Mouse (Mus musculus) MEL (cell line): ENCODE data around the gene Dgkh. TPM values are rescaled to one million over a fixed set of nuclear protein-coding genes. Genes with fewer than 3 reads are reported as not detected.

ENCODE experiments used
- DNase-seq: peaks from one replicate; pipeline ENCODE4 v3.0.0; 2011; ENCODE audit warnings: low read depth, low spot score
- H3K27ac ChIP-seq: 2 replicates; pipeline ENCODE4 v1.5.1; 2012; ENCODE audit warnings: low read depth, mild to moderate bottlenecking, control low read depth, low read length, moderate library complexity; ENCODE audit not compliant: control insufficient read depth
- H3K27me3 ChIP-seq, 2 experiments: fragments of 150-350 bp in 1 of 2; sonication (generic) in 1 of 2; 2 replicates each; pipeline ENCODE4 v1.6.1; 2012; ENCODE audit warnings: low read length in 2 of 2, mild to moderate bottlenecking in 2 of 2, improper control_type of control experiment in 1 of 2, moderate library complexity in 1 of 2; ENCODE audit not compliant: insufficient read depth in 2 of 2, control insufficient read depth in 1 of 2
- H3K36me3 ChIP-seq, 2 experiments: 2 replicates each; pipeline ENCODE4 v1.6.1; 2012 to 2014; ENCODE audit warnings: low read length in 2 of 2, improper control_type of control experiment in 1 of 2, inconsistent platforms in 1 of 2, mild to moderate bottlenecking in 1 of 2; ENCODE audit not compliant: insufficient read depth in 2 of 2, control insufficient read depth in 1 of 2
- H3K4me1 ChIP-seq, 2 experiments: fragments of 150-350 bp in 1 of 2; sonication (generic) in 1 of 2; 2 replicates each; pipeline ENCODE4 v1.6.1; 2012; ENCODE audit warnings: low read length in 2 of 2, improper control_type of control experiment in 1 of 2, mild to moderate bottlenecking in 1 of 2; ENCODE audit not compliant: insufficient read depth in 2 of 2, control insufficient read depth in 1 of 2
- H3K4me3 ChIP-seq, 2 experiments: fragments of 150-350 bp in 1 of 2; sonication (generic) in 1 of 2; 2 replicates each; pipeline ENCODE4 v1.5.1; 2012; ENCODE audit warnings: low read depth in 2 of 2, low read length in 2 of 2, mild to moderate bottlenecking in 2 of 2, moderate library complexity in 2 of 2, control low read depth in 1 of 2, improper control_type of control experiment in 1 of 2; ENCODE audit not compliant: control insufficient read depth in 1 of 2, insufficient read depth in 1 of 2
- H3K79me2 ChIP-seq: 2 replicates; pipeline ENCODE4 v1.6.1; 2012; ENCODE audit warnings: mild to moderate bottlenecking, low read length, moderate library complexity; ENCODE audit not compliant: control insufficient read depth, poor library complexity, insufficient read depth
- H3K9ac ChIP-seq: 2 replicates; pipeline ENCODE4 v1.6.1; 2012; ENCODE audit warnings: low read depth, mild to moderate bottlenecking, control low read depth, low read length, moderate library complexity; ENCODE audit not compliant: control insufficient read depth, poor library complexity, severe bottlenecking
- H3K9me3 ChIP-seq: fragments of 150-350 bp; sonication (generic); replicated peaks from 2 replicates; pipeline ENCODE4 v1.6.1; 2012; ENCODE audit warnings: mild to moderate bottlenecking, low read length, improper control_type of control experiment, moderate library complexity; ENCODE audit not compliant: insufficient read depth
- BHLHE40 ChIP-seq: IDR thresholded peaks from 2 replicates; pipeline ENCODE4 v1.6.1; 2012; ENCODE audit warnings: low read depth, mild to moderate bottlenecking, inconsistent platforms, low read length, improper control_type of control experiment, borderline replicate concordance
- CHD2 ChIP-seq: IDR thresholded peaks from 2 replicates; pipeline ENCODE4 v1.6.1; 2011; ENCODE audit warnings: low read length, improper control_type of control experiment
- CTCF ChIP-seq, 3 experiments: IDR thresholded peaks in 2 of 3; conservative IDR thresholded peaks in 1 of 3; 2 replicates each; pipeline ENCODE4 v1.5.1; 2011 to 2012; ENCODE audit warnings: low read length in 3 of 3, low read depth in 2 of 3, mild to moderate bottlenecking in 2 of 3, improper control_type of control experiment in 1 of 3, inconsistent platforms in 1 of 3, mixed read lengths in 1 of 3, moderate library complexity in 1 of 3; ENCODE audit not compliant: control insufficient read depth in 1 of 3, insufficient read depth in 1 of 3, poor library complexity in 1 of 3, severe bottlenecking in 1 of 3
- HCFC1 ChIP-seq: IDR thresholded peaks from 2 replicates; pipeline ENCODE4 v1.6.1; 2012; ENCODE audit warnings: low read depth, mild to moderate bottlenecking, inconsistent platforms, low read length, improper control_type of control experiment, moderate library complexity
- JUND ChIP-seq: IDR thresholded peaks from 2 replicates; pipeline ENCODE4 v1.6.1; 2011; ENCODE audit warnings: low read depth, mild to moderate bottlenecking, improper control_type of control experiment, low read length
- KAT2A ChIP-seq: conservative IDR thresholded peaks from 2 replicates; pipeline ENCODE4 v1.6.1; 2012; ENCODE audit warnings: low read depth, low read length, improper control_type of control experiment, inconsistent platforms
- MAFK ChIP-seq: IDR thresholded peaks from 2 replicates; pipeline ENCODE4 v1.6.1; 2011; ENCODE audit warnings: low read depth, mild to moderate bottlenecking, low read length, improper control_type of control experiment, borderline replicate concordance
- MAX ChIP-seq: IDR thresholded peaks from 2 replicates; pipeline ENCODE4 v1.6.1; 2011; ENCODE audit warnings: low read length, improper control_type of control experiment
- MAZ ChIP-seq: IDR thresholded peaks from 2 replicates; pipeline ENCODE4 v1.6.1; 2012; ENCODE audit warnings: low read depth, mild to moderate bottlenecking, inconsistent platforms, low read length, improper control_type of control experiment
- MXI1 ChIP-seq: IDR thresholded peaks from 2 replicates; pipeline ENCODE4 v1.6.1; 2011; ENCODE audit warnings: mild to moderate bottlenecking, low read depth, low read length, improper control_type of control experiment
- MYC ChIP-seq: IDR thresholded peaks from 2 replicates; pipeline ENCODE4 v1.6.1; 2011; ENCODE audit warnings: low read depth, mild to moderate bottlenecking, low read length, improper control_type of control experiment, moderate library complexity
- POLR2A ChIP-seq, 2 experiments: IDR thresholded peaks; 2 replicates each; pipeline ENCODE4 v1.6.1; 2011 to 2012; ENCODE audit warnings: low read length in 2 of 2, mild to moderate bottlenecking in 2 of 2, control low read depth in 1 of 2, improper control_type of control experiment in 1 of 2, low read depth in 1 of 2, moderate library complexity in 1 of 2; ENCODE audit not compliant: control insufficient read depth in 1 of 2, insufficient read depth in 1 of 2, poor library complexity in 1 of 2
- POLR2AphosphoS2 ChIP-seq: IDR thresholded peaks from 2 replicates; pipeline ENCODE4 v1.6.1; 2011; ENCODE audit warnings: low read length, improper control_type of control experiment
- SIN3A ChIP-seq: IDR thresholded peaks from 2 replicates; pipeline ENCODE4 v1.6.1; 2012; ENCODE audit warnings: low read length, improper control_type of control experiment, inconsistent platforms
- SMC3 ChIP-seq: IDR thresholded peaks from 2 replicates; pipeline ENCODE4 v1.6.1; 2011; ENCODE audit warnings: low read depth, low read length, improper control_type of control experiment
- TAL1 ChIP-seq: IDR thresholded peaks from 2 replicates; pipeline ENCODE4 v1.6.1; 2012; ENCODE audit warnings: mild to moderate bottlenecking, inconsistent platforms, low read length, moderate library complexity, mixed read lengths
- TBP ChIP-seq: IDR thresholded peaks from 2 replicates; pipeline ENCODE4 v1.8.0; 2011; ENCODE audit warnings: low read depth, low read length, improper control_type of control experiment
- TCF12 ChIP-seq: IDR thresholded peaks from 2 replicates; pipeline ENCODE4 v1.6.1; 2014; ENCODE audit warnings: low read depth, mild to moderate bottlenecking, inconsistent platforms, low read length, improper control_type of control experiment, moderate library complexity
- UBTF ChIP-seq: IDR thresholded peaks from 2 replicates; pipeline ENCODE4 v1.6.1; 2012; ENCODE audit warnings: low read depth, mild to moderate bottlenecking, inconsistent platforms, low read length, improper control_type of control experiment, moderate library complexity, borderline replicate concordance; ENCODE audit not compliant: insufficient read depth
- USF2 ChIP-seq, 2 experiments: IDR thresholded peaks; 2 replicates each; pipeline ENCODE4 v1.6.1; 2011 to 2012; ENCODE audit warnings: improper control_type of control experiment in 2 of 2, low read length in 2 of 2, borderline replicate concordance in 1 of 2, inconsistent platforms in 1 of 2, low read depth in 1 of 2, mild to moderate bottlenecking in 1 of 2; ENCODE audit not compliant: insufficient read depth in 1 of 2
- ZC3H11A ChIP-seq: IDR thresholded peaks from 2 replicates; pipeline ENCODE4 v1.6.1; 2012; ENCODE audit warnings: low read depth, mild to moderate bottlenecking, inconsistent platforms, low read length, improper control_type of control experiment
- ZKSCAN1 ChIP-seq: IDR thresholded peaks from 2 replicates; pipeline ENCODE4 v1.6.1; 2012; ENCODE audit warnings: low read depth, mild to moderate bottlenecking, inconsistent platforms, low read length, improper control_type of control experiment, moderate library complexity
- ZMIZ1 ChIP-seq: IDR thresholded peaks from 2 replicates; pipeline ENCODE4 v1.6.1; 2012; ENCODE audit warnings: low read depth, mild to moderate bottlenecking, inconsistent platforms, low read length, improper control_type of control experiment, moderate library complexity
- ZNF384 ChIP-seq: IDR thresholded peaks from 2 replicates; pipeline ENCODE4 v1.6.1; 2012; ENCODE audit warnings: low read depth, mild to moderate bottlenecking, inconsistent platforms, low read length, improper control_type of control experiment
- polyA plus RNA-seq, 2 experiments: library from polyadenylated mRNA; stranded (reverse) in 1 of 2; unstranded in 1 of 2; fragments of >175 nt in 1 of 2; fragments of >200 nt in 1 of 2; gene quantifications; 2 replicates each; pipeline versions ENCODE4 v1.2.1 to v1.2.4; 2012; ENCODE audit warnings: low replicate concordance in 2 of 2, low read depth in 1 of 2; ENCODE audit not compliant: insufficient read length in 2 of 2, insufficient read depth in 1 of 2, missing spikeins in 1 of 2
- total RNA-seq: library from RNA; depleted of rRNA; stranded (reverse); fragments of 300-350 nt; gene quantifications from 2 replicates; pipeline ENCODE4 v1.2.3, GENCODE M21; 2012

The Dgkh gene
- total and polyA plus RNA-seq, 3 experiments, result under 0.01 TPM; not detected in 2

DNA sequence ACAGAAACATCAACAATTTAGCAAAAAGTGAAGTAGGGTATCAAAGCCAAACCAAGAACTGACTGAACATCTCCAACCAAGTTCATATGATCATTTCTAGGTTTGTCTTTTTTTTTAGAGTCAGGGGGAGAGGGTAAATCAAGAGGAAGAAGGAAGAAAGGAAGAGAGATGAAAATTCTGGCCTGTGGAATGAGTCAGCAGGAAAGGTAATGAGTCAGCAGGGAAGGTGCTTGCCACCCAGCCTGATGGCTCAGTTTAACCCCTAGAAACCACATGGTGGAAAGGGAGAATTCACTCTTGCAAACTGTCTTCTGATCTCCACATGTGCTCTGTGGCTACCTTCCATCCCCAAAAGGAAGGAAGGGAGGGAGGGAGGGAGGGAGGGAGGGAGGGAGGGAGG, 149.4 kb downstream of the Dgkh start (continued):
- no peak for TF ChIP-seq UBTF
- TF ChIP-seq ZC3H11A, result no peak
- no peak for TF ChIP-seq TCF12
- TF ChIP-seq MXI1, result no peak
- TF ChIP-seq ZNF384, result no peak
- peak; percentile 56; the same call in 1 of the 2 replicates for TF ChIP-seq MAFK
- 0 out of 2 replicates have a peak, but pooled peaks have one; percentile 65 for TF ChIP-seq JUND
- no peak for TF ChIP-seq POLR2A (IDR thresholded peaks at IDR 0.05; ENCODE audit: control insufficient read depth in 1 of 2, insufficient read depth in 1 of 2, low read depth in 1 of 2, low read length in 2 of 2, poor library complexity in 1 of 2)
- TF ChIP-seq HCFC1, result no peak
- TF ChIP-seq TAL1, result no peak
- no peak for TF ChIP-seq MAX

DNA sequence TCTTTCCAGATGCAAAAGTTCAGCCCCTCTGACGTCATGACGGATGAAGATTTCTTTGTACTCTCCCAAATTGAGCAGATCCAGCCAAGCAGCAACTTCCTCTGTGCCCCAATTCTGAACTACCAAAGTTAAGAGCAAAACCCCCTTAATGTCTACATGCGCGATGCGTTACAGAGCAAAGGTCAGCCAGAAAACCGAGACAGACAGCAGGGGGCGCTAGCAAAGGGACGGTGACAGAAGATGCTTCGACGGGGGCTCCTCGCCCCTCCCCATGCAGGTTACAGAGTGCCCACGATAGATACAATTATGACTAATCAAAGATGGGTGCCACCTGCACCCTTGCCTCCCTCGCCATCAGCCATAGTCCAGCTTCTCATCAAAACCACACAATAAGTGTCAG, 156.7 kb downstream of the Dgkh start:
- DNase-seq, result no peak

DNA sequence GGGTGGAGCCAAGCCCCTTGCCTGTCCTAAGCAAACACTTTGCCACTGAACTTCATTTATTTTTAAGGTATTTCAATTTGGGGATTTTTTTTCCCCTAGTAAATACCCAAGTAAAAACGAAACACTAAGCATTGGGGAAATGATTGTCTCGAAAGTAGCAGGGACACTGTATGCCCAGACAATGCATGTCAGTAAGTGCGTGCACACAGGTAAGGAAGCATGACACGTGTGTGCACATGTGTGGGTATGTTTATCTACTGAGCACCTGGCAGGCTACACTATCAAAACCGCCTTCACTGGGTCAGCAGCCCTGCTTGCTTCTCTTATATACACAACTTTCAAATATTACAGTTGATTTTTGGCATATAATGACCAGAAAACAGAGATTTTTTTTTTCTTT, 164.2 kb downstream of the Dgkh start:
- H3K79me2 ChIP-seq, result no peaks in the 10 kb centered on the region
- no peaks in the 10 kb centered on the region for H3K27me3 ChIP-seq
- no peak for DNase-seq
- H3K4me1 ChIP-seq, result no peaks in the 10 kb centered on the region
- H3K27ac ChIP-seq, result no peak overlapping the region
- H3K36me3 ChIP-seq, result no peaks in the 10 kb centered on the region
- H3K4me3 ChIP-seq, result no peak overlapping the region
- no peaks in the 10 kb centered on the region for H3K9me3 ChIP-seq
- TF ChIP-seq MAZ (no peak), TBP (no peak), SIN3A (no peak), ZMIZ1 (no peak), KAT2A (no peak), CTCF (IDR thresholded peaks at IDR 0.05 in 2 of 3, conservative IDR thresholded peaks at IDR 0.05 in 1 of 3; ENCODE audit: control insufficient read depth in 1 of 3, insufficient read depth in 1 of 3, low read depth in 2 of 3, low read length in 3 of 3, poor library complexity in 1 of 3, severe bottlenecking in 1 of 3) (no peak), POLR2AphosphoS2 (no peak), ZKSCAN1 (no peak), MYC (no peak), BHLHE40 (no peak), CHD2 (no peak), SMC3 (no peak), JUND (no peak)
- TF ChIP-seq, all 39 proteins: peak for 0
- H3K9ac ChIP-seq, result no peak overlapping the region

More for the DNA sequence above, 156.7 kb downstream of the Dgkh start:
- no peaks in the 10 kb centered on the region for H3K36me3 ChIP-seq
- TF ChIP-seq CTCF (IDR thresholded peaks at IDR 0.05 in 2 of 3, conservative IDR thresholded peaks at IDR 0.05 in 1 of 3; ENCODE audit: control insufficient read depth in 1 of 3, insufficient read depth in 1 of 3, low read depth in 2 of 3, low read length in 3 of 3, poor library complexity in 1 of 3, severe bottlenecking in 1 of 3), result peak in 2 of 3 experiments; percentile 15 to 48; a peak in 3 of 6 replicates
- no peak for TF ChIP-seq USF2 (IDR thresholded peaks at IDR 0.05; ENCODE audit: borderline replicate concordance in 1 of 2, insufficient read depth in 1 of 2, low read depth in 1 of 2, low read length in 2 of 2)
- TF ChIP-seq, all 39 proteins: peak for 1
- Histone ChIP-seq H3K9ac (no peak overlapping the region), H3K79me2 (no peaks in the 10 kb centered on the region), H3K4me1 (no peaks in the 10 kb centered on the region), H3K27ac (no peak overlapping the region), H3K27me3 (no peaks in the 10 kb centered on the region), H3K9me3 (no peaks in the 10 kb centered on the region), H3K4me3 (no peak overlapping the region)
